Mouse (Mus musculus): Measurements from ENCODE around the gene Foxd2. TPM values are rescaled to one million over a fixed set of nuclear protein-coding genes. Genes with fewer than 3 reads are reported as not detected.

Gene Foxd2
- polyA plus RNA-seq, 1 experiment from 2014 or later = 0.21 TPM

GRCm38 (mm10) chr4:114882232-114882631 lies 26.4 kb downstream of the Foxd2 start:
- no peak for ATAC-seq (ENCODE audit: low FRiP score)
- no peak overlapping the region for H3K4me2 ChIP-seq
- H3K27me3 ChIP-seq = no peaks in the 10 kb centered on the region; the same call in 1 of the 2 replicates
- H3K36me3 ChIP-seq = no peaks in the 10 kb centered on the region
- H3K9ac ChIP-seq = no peak overlapping the region
- H3K27ac ChIP-seq = no peak overlapping the region
- no peaks in the 10 kb centered on the region for H3K9me3 ChIP-seq
- H3K4me3 ChIP-seq = no peak overlapping the region
- no peaks in the 10 kb centered on the region for H3K4me1 ChIP-seq (replicated peaks)
- 67% methylated on average over 1 of the region's 1 CpGs for WGBS

- Histone ChIP-seq H3K36me3 (no peaks in the 10 kb centered on the region), H3K27ac (no peak overlapping the region), H3K9ac (no peak overlapping the region), H3K27me3 (no peaks in the 10 kb centered on the region; the same call in 1 of the 2 replicates), H3K4me1 (replicated peaks) (no peaks in the 10 kb centered on the region), H3K4me2 (no peak overlapping the region), H3K9me3 (no peaks in the 10 kb centered on the region), H3K4me3 (no peak overlapping the region)
- peak; percentile 43; the same call in 1 of the 2 replicates for ATAC-seq (ENCODE audit: low FRiP score)
- WGBS = 39% methylated on average over 8 of the region's 8 CpGs
These were observed 32.2 kb downstream of the Foxd2 start for GRCm38 (mm10) chr4:114876441-114876972.

GRCm38 (mm10) chr4:114869765-114870490 lies 38.7 kb downstream of the Foxd2 start:
- H3K4me3 ChIP-seq = no peak overlapping the region
- H3K4me2 ChIP-seq = no peak overlapping the region
- peaks cover 4% of the 10 kb centered on the region; the same call in 1 of the 2 replicates for H3K27me3 ChIP-seq
- 56% methylated on average over 11 of the region's 11 CpGs for WGBS
- H3K27ac ChIP-seq = no peak overlapping the region
- no peaks in the 10 kb centered on the region for H3K9me3 ChIP-seq
- peaks cover 3% of the 10 kb centered on the region; the same call in 1 of the 2 replicates for H3K4me1 ChIP-seq (replicated peaks)
- no peak overlapping the region for H3K9ac ChIP-seq
- H3K36me3 ChIP-seq = no peaks in the 10 kb centered on the region
- no peak for ATAC-seq (ENCODE audit: low FRiP score)

GRCm38 (mm10) chr4:114863166-114863565 lies 45.5 kb downstream of the Foxd2 start:
- no peak overlapping the region for H3K4me3 ChIP-seq
- H3K4me2 ChIP-seq = no peak overlapping the region
- 0 out of 2 replicates have a peak, but pooled peaks cover 3% of the 10 kb centered on the region for H3K4me1 ChIP-seq (replicated peaks)
- no peak overlapping the region for H3K9ac ChIP-seq
- peaks cover 6% of the 10 kb centered on the region; the same call in 1 of the 2 replicates for H3K27me3 ChIP-seq
- WGBS = 81% methylated on average over 5 of the region's 5 CpGs
- no peaks in the 10 kb centered on the region for H3K9me3 ChIP-seq
- H3K27ac ChIP-seq = no peak overlapping the region
- H3K36me3 ChIP-seq = no peaks in the 10 kb centered on the region
- no peak for ATAC-seq (ENCODE audit: low FRiP score)

- H3K9ac ChIP-seq = no peak overlapping the region
- H3K4me1 ChIP-seq (replicated peaks) = no peaks in the 10 kb centered on the region
- no peak overlapping the region for H3K4me2 ChIP-seq
- H3K4me3 ChIP-seq = no peak overlapping the region
- 57% methylated on average over 5 of the region's 5 CpGs for WGBS
- H3K36me3 ChIP-seq = no peaks in the 10 kb centered on the region
- no peaks in the 10 kb centered on the region for H3K9me3 ChIP-seq
- H3K27me3 ChIP-seq = 0 out of 2 replicates have a peak, but pooled peaks cover 3% of the 10 kb centered on the region
- H3K27ac ChIP-seq = no peak overlapping the region
- ATAC-seq (ENCODE audit: low FRiP score) = no peak
These were observed 50.2 kb downstream of the Foxd2 start for GRCm38 (mm10) chr4:114858426-114858825.

Other genes with a start within 250 kb of the Foxd2 start
- gene Gm12830, start 87.2 kb downstream of the Foxd2 start, polyA plus RNA-seq (2015; fragmentation: Nextera tagmentation; extraction: Ambion mirVana) = not detected in 2 replicates
- not detected in 2 replicates for gene Foxe3, start 17.1 kb upstream of the Foxd2 start, polyA plus RNA-seq (2015; fragmentation: Nextera tagmentation; extraction: Ambion mirVana)
- gene Cmpk1, start 78.4 kb upstream of the Foxd2 start, polyA plus RNA-seq (2015; fragmentation: Nextera tagmentation; extraction: Ambion mirVana) = 186 and 191 TPM in 2 replicates
- 3.1 and 3.5 TPM in 2 replicates for gene Stil, start 91.3 kb upstream of the Foxd2 start, polyA plus RNA-seq (2015; fragmentation: Nextera tagmentation; extraction: Ambion mirVana)
- gene Tal1, start 147.6 kb upstream of the Foxd2 start, polyA plus RNA-seq (2015; fragmentation: Nextera tagmentation; extraction: Ambion mirVana) = 3.8 and 6.7 TPM in 2 replicates
- gene Pdzk1ip1, start 179.8 kb upstream of the Foxd2 start, polyA plus RNA-seq (2015; fragmentation: Nextera tagmentation; extraction: Ambion mirVana) = 5.5 and 10.3 TPM in 2 replicates
- gene Cyp4x1, start 225.4 kb upstream of the Foxd2 start, polyA plus RNA-seq (2015; fragmentation: Nextera tagmentation; extraction: Ambion mirVana) = 5.9 and 6.7 TPM in 2 replicates

Data from hindbrain, embryonic 13.5 days (tissue).